Mouse (Mus musculus) midbrain, embryonic 14.5 days (tissue): ENCODE data around the gene Epb41l3. TPM values are rescaled to one million over a fixed set of nuclear protein-coding genes. Genes with fewer than 3 reads are reported as not detected.

Source experiments
- ATAC-seq: fragments of 200-750 bp; cut with Nextera tagmentation; 2 replicates; pipeline ENCODE4 v1.8.0; 2017; ENCODE audit warnings: moderate number of reproducible peaks, moderate library complexity; ENCODE audit not compliant: low FRiP score, low TSS enrichment
- DNase-seq: peaks from one replicate; pipeline ENCODE4 v3.0.0-alpha.2; 2015
- H3K27ac ChIP-seq: fragments of 300-500 bp; sonication (generic); replicated peaks from 2 replicates; pipeline ENCODE4 v1.5.1; 2014; ENCODE audit warnings: mild to moderate bottlenecking, low read depth, low read length, moderate library complexity
- H3K27me3 ChIP-seq: fragments of 300-500 bp; sonication (generic); 2 replicates; pipeline ENCODE4 v1.6.1; 2014; ENCODE audit warnings: low read length, control low read depth, mixed read lengths; ENCODE audit not compliant: control insufficient read depth, insufficient read depth
- H3K36me3 ChIP-seq: fragments of 300-500 bp; sonication (generic); 2 replicates; pipeline ENCODE4 v1.6.1; 2014; ENCODE audit warnings: low read length, control low read depth; ENCODE audit not compliant: control insufficient read depth, insufficient read depth
- H3K4me1 ChIP-seq: fragments of 300-500 bp; sonication (generic); 2 replicates; pipeline ENCODE4 v1.6.1; 2014; ENCODE audit warnings: mild to moderate bottlenecking, antibody characterized with exemption, low read length, control low read depth; ENCODE audit not compliant: control insufficient read depth, insufficient read depth
- H3K4me2 ChIP-seq: fragments of 300-500 bp; sonication (generic); 2 replicates; pipeline ENCODE4 v1.6.1; 2014; ENCODE audit warnings: mild to moderate bottlenecking, low read length, moderate library complexity
- H3K4me3 ChIP-seq: fragments of 300-500 bp; sonication (generic); replicated peaks from 2 replicates; pipeline ENCODE4 v1.5.1; 2014; ENCODE audit warnings: low read depth, low read length
- H3K9ac ChIP-seq: fragments of 300-500 bp; sonication (generic); replicated peaks from 2 replicates; pipeline ENCODE4 v1.6.1; 2014; ENCODE audit warnings: mild to moderate bottlenecking, low read length, moderate library complexity
- H3K9me3 ChIP-seq: fragments of 300-500 bp; sonication (generic); 2 replicates; pipeline ENCODE4 v1.6.1; 2016; ENCODE audit warnings: low read length, control low read depth, mixed read lengths; ENCODE audit not compliant: control insufficient read depth
- WGBS: fragments of 180-500 bp; shearing (Covaris S2); extraction: QIAGEN DNeasy Blood & Tissue Kit; methylation state at CpG from one replicate; pipeline ENCODE4 v1.1.7; 2014; 5-methylcytosine and 5-hydroxymethylcytosine counted together
- polyA plus RNA-seq: library from polyadenylated mRNA; unstranded; fragments of >200 nt; fragmentation: Nextera tagmentation; extraction: Ambion mirVana; gene quantifications from 2 replicates; pipeline ENCODE4 v1.2.1, GENCODE M21; 2014

Epb41l3 gene
- polyA plus RNA-seq, 1 experiment from 2014 or later, result 63.4 TPM

- no peak overlapping the region for H3K9ac ChIP-seq
- H3K9me3 ChIP-seq, result no peaks in the 10 kb centered on the region
- no peaks in the 10 kb centered on the region for H3K27me3 ChIP-seq
- H3K27ac ChIP-seq, result no peak overlapping the region
- no peaks in the 10 kb centered on the region for H3K36me3 ChIP-seq
- H3K4me1 ChIP-seq, result peaks cover 20% of the 10 kb centered on the region
- H3K4me3 ChIP-seq, result no peak overlapping the region
- no peak overlapping the region for H3K4me2 ChIP-seq
- no peak for ATAC-seq
- WGBS, result 68% methylated on average over 5 of the region's 5 CpGs
- no peak for DNase-seq
Observed at GRCm38 (mm10) chr17:69229451-69229850, 154.0 kb downstream of the Epb41l3 start.

- DNase-seq (peak; percentile 58), ATAC-seq (no peak; the same call in 1 of the 2 replicates)
- H3K4me1 ChIP-seq, result peaks cover 20% of the 10 kb centered on the region
- H3K4me2 ChIP-seq, result no peak overlapping the region
- H3K9ac ChIP-seq, result no peak overlapping the region
- H3K36me3 ChIP-seq, result no peaks in the 10 kb centered on the region
- H3K27me3 ChIP-seq, result no peaks in the 10 kb centered on the region
- no peak overlapping the region for H3K4me3 ChIP-seq
- no peaks in the 10 kb centered on the region for H3K9me3 ChIP-seq
- 20% methylated on average over 6 of the region's 6 CpGs for WGBS
- H3K27ac ChIP-seq, result peak overlapping the region; percentile 56
Observed at GRCm38 (mm10) chr17:69230131-69230621, 154.7 kb downstream of the Epb41l3 start.

GRCm38 (mm10) chr17:69231360-69231759, 155.9 kb downstream of the Epb41l3 start:
- ATAC-seq, result no peak
- H3K27ac ChIP-seq, result peak overlapping the region; percentile 14; the same call in 1 of the 2 replicates
- H3K27me3 ChIP-seq, result no peaks in the 10 kb centered on the region
- no peak overlapping the region for H3K9ac ChIP-seq
- WGBS, result 55% methylated on average over 5 of the region's 5 CpGs
- peaks cover 20% of the 10 kb centered on the region for H3K4me1 ChIP-seq
- H3K9me3 ChIP-seq, result no peaks in the 10 kb centered on the region
- DNase-seq, result no peak
- H3K36me3 ChIP-seq, result no peaks in the 10 kb centered on the region
- H3K4me3 ChIP-seq, result no peak overlapping the region
- no peak overlapping the region for H3K4me2 ChIP-seq

GRCm38 (mm10) chr17:69237172-69237571, 161.7 kb downstream of the Epb41l3 start:
- H3K4me2 ChIP-seq, result no peak overlapping the region
- H3K9ac ChIP-seq, result no peak overlapping the region
- H3K9me3 ChIP-seq, result no peaks in the 10 kb centered on the region
- no peaks in the 10 kb centered on the region; the same call in 1 of the 2 replicates for H3K4me1 ChIP-seq
- no peaks in the 10 kb centered on the region for H3K36me3 ChIP-seq
- ATAC-seq (no peak), DNase-seq (no peak)
- no peaks in the 10 kb centered on the region for H3K27me3 ChIP-seq
- WGBS, result 98% methylated on average over 3 of the region's 3 CpGs
- H3K4me3 ChIP-seq, result no peak overlapping the region
- no peak overlapping the region for H3K27ac ChIP-seq

GRCm38 (mm10) chr17:69238810-69239373, 163.4 kb downstream of the Epb41l3 start:
- Histone ChIP-seq H3K27me3 (no peaks in the 10 kb centered on the region), H3K4me1 (no peaks in the 10 kb centered on the region), H3K4me3 (no peak overlapping the region), H3K9me3 (no peaks in the 10 kb centered on the region), H3K27ac (no peak overlapping the region), H3K4me2 (no peak overlapping the region), H3K9ac (no peak overlapping the region), H3K36me3 (no peaks in the 10 kb centered on the region)
- WGBS, result 96% methylated on average over 4 of the region's 4 CpGs
- ATAC-seq (no peak), DNase-seq (no peak)

GRCm38 (mm10) chr17:69239423-69239822, 163.9 kb downstream of the Epb41l3 start:
- H3K27ac ChIP-seq, result no peak overlapping the region
- H3K4me2 ChIP-seq, result no peak overlapping the region
- no peaks in the 10 kb centered on the region for H3K27me3 ChIP-seq
- ATAC-seq (no peak), DNase-seq (no peak)
- WGBS, result 89% methylated on average over 6 of the region's 6 CpGs
- no peak overlapping the region for H3K9ac ChIP-seq
- no peaks in the 10 kb centered on the region for H3K36me3 ChIP-seq
- H3K4me3 ChIP-seq, result no peak overlapping the region
- no peaks in the 10 kb centered on the region for H3K4me1 ChIP-seq
- no peaks in the 10 kb centered on the region for H3K9me3 ChIP-seq

- WGBS, result 87% methylated on average over 9 of the region's 9 CpGs
- Histone ChIP-seq H3K4me1 (no peaks in the 10 kb centered on the region), H3K9ac (no peak overlapping the region), H3K36me3 (0 out of 2 replicates have a peak, but pooled peaks cover 4% of the 10 kb centered on the region), H3K9me3 (no peaks in the 10 kb centered on the region), H3K4me2 (no peak overlapping the region), H3K27me3 (no peaks in the 10 kb centered on the region), H3K27ac (no peak overlapping the region), H3K4me3 (no peak overlapping the region)
- DNase-seq, result no peak
- ATAC-seq, result no peak
Observed at GRCm38 (mm10) chr17:69255834-69256233, 180.4 kb downstream of the Epb41l3 start.

- Histone ChIP-seq H3K4me2 (no peak overlapping the region), H3K4me3 (no peak overlapping the region), H3K4me1 (no peaks in the 10 kb centered on the region), H3K36me3 (0 out of 2 replicates have a peak, but pooled peaks cover 4% of the 10 kb centered on the region), H3K9ac (no peak overlapping the region), H3K9me3 (no peaks in the 10 kb centered on the region), H3K27me3 (no peaks in the 10 kb centered on the region), H3K27ac (no peak overlapping the region)
- no peak for ATAC-seq
- peak; percentile 80 for DNase-seq
- WGBS, result 54% methylated on average over 9 of the region's 9 CpGs
Observed at GRCm38 (mm10) chr17:69256441-69256840, 181.0 kb downstream of the Epb41l3 start.
